8 mouse cellular contexts compared by ENCODE assay signal in genomic region chr16:33250651-33251120, GRCm38 (mm10). TPM values are rescaled to one million over a fixed set of nuclear protein-coding genes. Genes with fewer than 3 reads are reported as not detected.
DNase-seq lines count a peak whose midpoint lies in the region; ATAC-seq and TF ChIP-seq lines count a peak whose summit lies in the region.

No protein-coding gene starts in this region.

- H3K36me3 ChIP-seq in forebrain, embryonic 16.5 days (ENCODE audit: control insufficient read depth, insufficient read depth), result no peaks in the 10 kb centered on the region
- H3K36me3 ChIP-seq in intestine, postnatal 0 days (ENCODE audit: control insufficient read depth, insufficient read depth), result no peaks in the 10 kb centered on the region

- peak overlapping the region; percentile 82 for H3K4me3 ChIP-seq in forebrain, embryonic 16.5 days (replicated peaks; ENCODE audit: low read length)
- H3K4me3 ChIP-seq in intestine, postnatal 0 days (ENCODE audit: low read depth, low read length), result peak overlapping the region; percentile 89

- peak overlapping the region; percentile 93 for H3K9ac ChIP-seq in forebrain, embryonic 16.5 days (replicated peaks; ENCODE audit: low read depth, low read length)
- H3K9ac ChIP-seq in intestine, postnatal 0 days (ENCODE audit: low read depth, low read length), result peak overlapping the region; percentile 97

- no peaks in the 10 kb centered on the region for H3K9me3 ChIP-seq in forebrain, embryonic 16.5 days (ENCODE audit: control insufficient read depth, low read length)
- no peaks in the 10 kb centered on the region for H3K9me3 ChIP-seq in intestine, postnatal 0 days (ENCODE audit: control insufficient read depth)

- no peak overlapping the region for H3K27ac ChIP-seq in forebrain, embryonic 16.5 days (ENCODE audit: low read length)
- H3K27ac ChIP-seq in intestine, postnatal 0 days (ENCODE audit: low read depth, low read length), result peak overlapping the region; percentile 97

- WGBS in forebrain, embryonic 16.5 days, result 20% methylated on average over 9 of the region's 9 CpGs
- 4% methylated on average over 9 of the region's 9 CpGs for WGBS in intestine, postnatal 0 days

- no peak for ATAC-seq in forebrain, embryonic 16.5 days
- ATAC-seq in intestine, postnatal 0 days, result peak; percentile 68

- H3K4me1 ChIP-seq in forebrain, embryonic 16.5 days (replicated peaks; ENCODE audit: control insufficient read depth, insufficient read depth, low read length), result peaks cover 13% of the 10 kb centered on the region
- H3K4me1 ChIP-seq in intestine, postnatal 0 days (replicated peaks; ENCODE audit: control insufficient read depth, insufficient read depth, low read length), result no peaks in the 10 kb centered on the region

- no peaks in the 10 kb centered on the region for H3K27me3 ChIP-seq in forebrain, embryonic 16.5 days (replicated peaks; ENCODE audit: control insufficient read depth, insufficient read depth, low read length)
- H3K27me3 ChIP-seq in intestine, postnatal 0 days (replicated peaks; ENCODE audit: control insufficient read depth, insufficient read depth, low read length), result no peaks in the 10 kb centered on the region

- TF ChIP-seq CTCF in intestine, postnatal 0 days (IDR thresholded peaks at IDR 0.05; ENCODE audit: low read depth), result no peak

- peak overlapping the region; percentile 71 for H3K4me2 ChIP-seq in forebrain, embryonic 16.5 days (ENCODE audit: low read length)
- peak overlapping the region; percentile 71 for H3K4me2 ChIP-seq in intestine, postnatal 0 days (replicated peaks; ENCODE audit: low read depth)

- peak; percentile 36 for DNase-seq in adrenal gland, postnatal 14 days
- no peak for DNase-seq in adrenal gland, adult 8-10 months
- DNase-seq in MEL-GATA-1-ER (ENCODE audit: extremely low read depth, low read depth), result peak; percentile 38
- peak; percentile 48 for DNase-seq in lung, postnatal 25 days (ENCODE audit: low spot score)
- DNase-seq in retina, postnatal 1 day, result no peak
- DNase-seq in right cerebral cortex, adult 18-20 months, result no peak

RNA-seq across cellular contexts. Expression of gene Snx4, which starts 0.6 kb away (rescaled TPM):
- total RNA-seq in adrenal gland, postnatal 14 days (2021), result 46.9 and 54.0 TPM in 2 replicates
- total RNA-seq in adrenal gland, adult 8-10 months (2022), result 10 to 100 TPM; 40.6 to 55.9 (median 48.8) TPM
- 87.0 and 93.2 TPM in 2 replicates for polyA plus RNA-seq in forebrain, embryonic 16.5 days (2015; fragmentation: Nextera tagmentation; extraction: Ambion mirVana)
- polyA plus RNA-seq in intestine, postnatal 0 days (2015; fragmentation: Nextera tagmentation; extraction: Ambion mirVana), result 103 and 105 TPM in 2 replicates

Comparison
In these comparisons a context has a peak if more than half of its experiments do, and no peak if none do; other contexts are left out.
1. DNase-seq: peak in adrenal gland, postnatal 14 days (single experiment), MEL-GATA-1-ER (single experiment) and lung, postnatal 25 days (single experiment); none in adrenal gland, adult 8-10 months (single experiment), retina, postnatal 1 day (single experiment) and right cerebral cortex, adult 18-20 months (single experiment).